Mouse (Mus musculus) MEL (cell line): ENCODE measurements around the gene Hbb-bs. TPM values are rescaled to one million over a fixed set of nuclear protein-coding genes. Genes with fewer than 3 reads are reported as not detected.
"Not testable (repeated sequence)": the region's sequence is repeated elsewhere in the genome, so short reads cannot be mapped to it uniquely, and the experiment has no call there.

Source experiments
- DNase-seq: peaks from one replicate; pipeline ENCODE4 v3.0.0; 2011; ENCODE audit warnings: low read depth, low spot score
- H3K27ac ChIP-seq: 2 replicates; pipeline ENCODE4 v1.5.1; 2012; ENCODE audit warnings: low read depth, mild to moderate bottlenecking, control low read depth, low read length, moderate library complexity; ENCODE audit not compliant: control insufficient read depth
- H3K27me3 ChIP-seq, 2 experiments: fragments of 150-350 bp in 1 of 2; sonication (generic) in 1 of 2; 2 replicates each; pipeline ENCODE4 v1.6.1; 2012; ENCODE audit warnings: low read length in 2 of 2, mild to moderate bottlenecking in 2 of 2, improper control_type of control experiment in 1 of 2, moderate library complexity in 1 of 2; ENCODE audit not compliant: insufficient read depth in 2 of 2, control insufficient read depth in 1 of 2
- H3K36me3 ChIP-seq, 2 experiments: 2 replicates each; pipeline ENCODE4 v1.6.1; 2012 to 2014; ENCODE audit warnings: low read length in 2 of 2, improper control_type of control experiment in 1 of 2, inconsistent platforms in 1 of 2, mild to moderate bottlenecking in 1 of 2; ENCODE audit not compliant: insufficient read depth in 2 of 2, control insufficient read depth in 1 of 2
- H3K4me1 ChIP-seq, 2 experiments: fragments of 150-350 bp in 1 of 2; sonication (generic) in 1 of 2; 2 replicates each; pipeline ENCODE4 v1.6.1; 2012; ENCODE audit warnings: low read length in 2 of 2, improper control_type of control experiment in 1 of 2, mild to moderate bottlenecking in 1 of 2; ENCODE audit not compliant: insufficient read depth in 2 of 2, control insufficient read depth in 1 of 2
- H3K4me3 ChIP-seq, 2 experiments: fragments of 150-350 bp in 1 of 2; sonication (generic) in 1 of 2; 2 replicates each; pipeline ENCODE4 v1.5.1; 2012; ENCODE audit warnings: low read depth in 2 of 2, low read length in 2 of 2, mild to moderate bottlenecking in 2 of 2, moderate library complexity in 2 of 2, control low read depth in 1 of 2, improper control_type of control experiment in 1 of 2; ENCODE audit not compliant: control insufficient read depth in 1 of 2, insufficient read depth in 1 of 2
- H3K79me2 ChIP-seq: 2 replicates; pipeline ENCODE4 v1.6.1; 2012; ENCODE audit warnings: mild to moderate bottlenecking, low read length, moderate library complexity; ENCODE audit not compliant: control insufficient read depth, poor library complexity, insufficient read depth
- H3K9ac ChIP-seq: 2 replicates; pipeline ENCODE4 v1.6.1; 2012; ENCODE audit warnings: low read depth, mild to moderate bottlenecking, control low read depth, low read length, moderate library complexity; ENCODE audit not compliant: control insufficient read depth, poor library complexity, severe bottlenecking
- H3K9me3 ChIP-seq: fragments of 150-350 bp; sonication (generic); replicated peaks from 2 replicates; pipeline ENCODE4 v1.6.1; 2012; ENCODE audit warnings: mild to moderate bottlenecking, low read length, improper control_type of control experiment, moderate library complexity; ENCODE audit not compliant: insufficient read depth
- ELF1 ChIP-seq: IDR thresholded peaks from 2 replicates; pipeline ENCODE4 v1.6.1; 2014; ENCODE audit warnings: low read depth, mild to moderate bottlenecking, inconsistent platforms, low read length, improper control_type of control experiment, moderate library complexity
- EP300 ChIP-seq, 2 experiments: IDR thresholded peaks; 2 replicates each; pipeline ENCODE4 v1.6.1; 2011; ENCODE audit warnings: improper control_type of control experiment in 2 of 2, low read length in 2 of 2, low read depth in 1 of 2, mild to moderate bottlenecking in 1 of 2
- ETS1 ChIP-seq: IDR thresholded peaks from 2 replicates; pipeline ENCODE4 v1.6.1; 2012; ENCODE audit warnings: low read depth, mild to moderate bottlenecking, inconsistent platforms, low read length, improper control_type of control experiment, moderate library complexity
- GATA1 ChIP-seq: IDR thresholded peaks from 2 replicates; pipeline ENCODE4 v1.6.1; 2011; ENCODE audit warnings: low read depth, low read length, improper control_type of control experiment
- JUND ChIP-seq: IDR thresholded peaks from 2 replicates; pipeline ENCODE4 v1.6.1; 2011; ENCODE audit warnings: low read depth, mild to moderate bottlenecking, improper control_type of control experiment, low read length
- KAT2A ChIP-seq: conservative IDR thresholded peaks from 2 replicates; pipeline ENCODE4 v1.6.1; 2012; ENCODE audit warnings: low read depth, low read length, improper control_type of control experiment, inconsistent platforms
- MAX ChIP-seq: IDR thresholded peaks from 2 replicates; pipeline ENCODE4 v1.6.1; 2011; ENCODE audit warnings: low read length, improper control_type of control experiment
- MXI1 ChIP-seq: IDR thresholded peaks from 2 replicates; pipeline ENCODE4 v1.6.1; 2011; ENCODE audit warnings: mild to moderate bottlenecking, low read depth, low read length, improper control_type of control experiment
- MYB ChIP-seq: IDR thresholded peaks from 2 replicates; pipeline ENCODE4 v1.6.1; 2011; ENCODE audit warnings: mild to moderate bottlenecking, low read depth, low read length, improper control_type of control experiment
- MYC ChIP-seq: IDR thresholded peaks from 2 replicates; pipeline ENCODE4 v1.6.1; 2011; ENCODE audit warnings: low read depth, mild to moderate bottlenecking, low read length, improper control_type of control experiment, moderate library complexity
- NELFE ChIP-seq: IDR thresholded peaks from 2 replicates; pipeline ENCODE4 v1.6.1; 2011; ENCODE audit warnings: low read depth, low read length, improper control_type of control experiment
- POLR2A ChIP-seq, 2 experiments: IDR thresholded peaks; 2 replicates each; pipeline ENCODE4 v1.6.1; 2011 to 2012; ENCODE audit warnings: low read length in 2 of 2, mild to moderate bottlenecking in 2 of 2, control low read depth in 1 of 2, improper control_type of control experiment in 1 of 2, low read depth in 1 of 2, moderate library complexity in 1 of 2; ENCODE audit not compliant: control insufficient read depth in 1 of 2, insufficient read depth in 1 of 2, poor library complexity in 1 of 2
- POLR2AphosphoS5 ChIP-seq: IDR thresholded peaks from 2 replicates; pipeline ENCODE4 v1.6.1; 2012; ENCODE audit warnings: low read depth, borderline replicate concordance, mild to moderate bottlenecking, inconsistent platforms, low read length, moderate library complexity, mixed read lengths
- RAD21 ChIP-seq: IDR thresholded peaks from 2 replicates; pipeline ENCODE4 v1.6.1; 2011; ENCODE audit warnings: mild to moderate bottlenecking, low read depth, low read length, improper control_type of control experiment
- RCOR1 ChIP-seq: IDR thresholded peaks from 2 replicates; pipeline ENCODE4 v1.6.1; 2012; ENCODE audit warnings: low read depth, mild to moderate bottlenecking, inconsistent platforms, low read length, improper control_type of control experiment
- SIN3A ChIP-seq: IDR thresholded peaks from 2 replicates; pipeline ENCODE4 v1.6.1; 2012; ENCODE audit warnings: low read length, improper control_type of control experiment, inconsistent platforms
- SMC3 ChIP-seq: IDR thresholded peaks from 2 replicates; pipeline ENCODE4 v1.6.1; 2011; ENCODE audit warnings: low read depth, low read length, improper control_type of control experiment
- TAL1 ChIP-seq: IDR thresholded peaks from 2 replicates; pipeline ENCODE4 v1.6.1; 2012; ENCODE audit warnings: mild to moderate bottlenecking, inconsistent platforms, low read length, moderate library complexity, mixed read lengths
- TBP ChIP-seq: IDR thresholded peaks from 2 replicates; pipeline ENCODE4 v1.8.0; 2011; ENCODE audit warnings: low read depth, low read length, improper control_type of control experiment
- TCF12 ChIP-seq: IDR thresholded peaks from 2 replicates; pipeline ENCODE4 v1.6.1; 2014; ENCODE audit warnings: low read depth, mild to moderate bottlenecking, inconsistent platforms, low read length, improper control_type of control experiment, moderate library complexity
- USF2 ChIP-seq, 2 experiments: IDR thresholded peaks; 2 replicates each; pipeline ENCODE4 v1.6.1; 2011 to 2012; ENCODE audit warnings: improper control_type of control experiment in 2 of 2, low read length in 2 of 2, borderline replicate concordance in 1 of 2, inconsistent platforms in 1 of 2, low read depth in 1 of 2, mild to moderate bottlenecking in 1 of 2; ENCODE audit not compliant: insufficient read depth in 1 of 2
- ZKSCAN1 ChIP-seq: IDR thresholded peaks from 2 replicates; pipeline ENCODE4 v1.6.1; 2012; ENCODE audit warnings: low read depth, mild to moderate bottlenecking, inconsistent platforms, low read length, improper control_type of control experiment, moderate library complexity
- ZMIZ1 ChIP-seq: IDR thresholded peaks from 2 replicates; pipeline ENCODE4 v1.6.1; 2012; ENCODE audit warnings: low read depth, mild to moderate bottlenecking, inconsistent platforms, low read length, improper control_type of control experiment, moderate library complexity
- polyA plus RNA-seq, 2 experiments: library from polyadenylated mRNA; stranded (reverse) in 1 of 2; unstranded in 1 of 2; fragments of >175 nt in 1 of 2; fragments of >200 nt in 1 of 2; gene quantifications; 2 replicates each; pipeline versions ENCODE4 v1.2.1 to v1.2.4; 2012; ENCODE audit warnings: low replicate concordance in 2 of 2, low read depth in 1 of 2; ENCODE audit not compliant: insufficient read length in 2 of 2, insufficient read depth in 1 of 2, missing spikeins in 1 of 2
- total RNA-seq: library from RNA; depleted of rRNA; stranded (reverse); fragments of 300-350 nt; gene quantifications from 2 replicates; pipeline ENCODE4 v1.2.3, GENCODE M21; 2012

Hbb-bs gene
- total and polyA plus RNA-seq, 3 experiments: 79.0 to 208 TPM; not detected in 1

GRCm38 (mm10) chr7:103813766-103814165, 14.1 kb downstream of the Hbb-bs start, which contains the start of gene Hbb-bt:
Hbb-bt (minus strand) TSS chr7:103813996.
- Histone ChIP-seq H3K79me2 (no peaks in the 10 kb centered on the region), H3K4me3 (peak within 1 kb of the TSS; percentile 17 to 42), H3K36me3 (peaks cover 0 to 25% of the 10 kb centered on the region in 2 experiments; a peak in 2 of 4 replicates), H3K27me3 (no peaks in the 10 kb centered on the region), H3K27ac (peak within 1 kb of the TSS; percentile 83), H3K9me3 (no peaks in the 10 kb centered on the region), H3K9ac (peak within 1 kb of the TSS; percentile 41), H3K4me1 (peaks cover 21 to 23% of the 10 kb centered on the region in 2 experiments)
- TF ChIP-seq ZMIZ1: peak; percentile 33; the same call in 1 of the 2 replicates
- no peak for TF ChIP-seq MXI1
- TF ChIP-seq TBP: peak; percentile 90
- TF ChIP-seq NELFE: peak; percentile 32; the same call in 1 of the 2 replicates
- no peak for TF ChIP-seq ETS1
- TF ChIP-seq GATA1: no peak
- TF ChIP-seq USF2 (IDR thresholded peaks at IDR 0.05; ENCODE audit: borderline replicate concordance in 1 of 2, insufficient read depth in 1 of 2, low read depth in 1 of 2, low read length in 2 of 2): no peak
- TF ChIP-seq POLR2AphosphoS5: peak; percentile 74; the same call in 1 of the 2 replicates
- TF ChIP-seq POLR2A (IDR thresholded peaks at IDR 0.05; ENCODE audit: control insufficient read depth in 1 of 2, insufficient read depth in 1 of 2, low read depth in 1 of 2, low read length in 2 of 2, poor library complexity in 1 of 2): peak in 1 of 2 experiments; percentile 60; a peak in 2 of 4 replicates
- peak; percentile 71 for DNase-seq

GRCm38 (mm10) chr7:103813152-103813551, 14.7 kb downstream of the Hbb-bs start:
- H3K79me2 ChIP-seq, DNase-seq, H3K27ac ChIP-seq, H3K4me3 ChIP-seq, H3K9ac ChIP-seq, H3K9me3 ChIP-seq, H3K27me3 ChIP-seq: not testable (repeated sequence)
- peaks cover 23 to 26% of the 10 kb centered on the region in 2 experiments for H3K4me1 ChIP-seq
- H3K36me3 ChIP-seq: peaks cover 0 to 28% of the 10 kb centered on the region in 2 experiments; a peak in 2 of 4 replicates

- Histone ChIP-seq H3K4me3 (peak overlapping the region in 1 of 2 experiments; percentile 36; a peak in 3 of 4 replicates), H3K36me3 (peaks cover 0 to 29% of the 10 kb centered on the region in 2 experiments; a peak in 2 of 4 replicates), H3K27me3 (no peaks in the 10 kb centered on the region), H3K27ac (peak overlapping the region; percentile 92), H3K79me2 (no peaks in the 10 kb centered on the region), H3K4me1 (peaks cover 23 to 26% of the 10 kb centered on the region in 2 experiments), H3K9me3 (no peaks in the 10 kb centered on the region), H3K9ac (peak overlapping the region; percentile 65)
- TF ChIP-seq RAD21: no peak
- TF ChIP-seq ELF1: peak; percentile 45; the same call in 1 of the 2 replicates
- peak; percentile 86 for TF ChIP-seq TAL1
- TF ChIP-seq RCOR1: peak; percentile 70
- peak; percentile 54; the same call in 1 of the 2 replicates for TF ChIP-seq JUND
- TF ChIP-seq ETS1: peak; percentile 87
- peak; percentile 91 for TF ChIP-seq TCF12
- TF ChIP-seq MYB: peak; percentile 48; the same call in 1 of the 2 replicates
- 0 out of 2 replicates have a peak, but pooled peaks have one; percentile 48 for TF ChIP-seq MYC
- no peak for TF ChIP-seq MAX
- no peak for TF ChIP-seq KAT2A
- peak; percentile 93 for TF ChIP-seq GATA1
- TF ChIP-seq ZKSCAN1: no peak
- peak; percentile 70 for TF ChIP-seq SIN3A
- no peak for TF ChIP-seq SMC3
- TF ChIP-seq EP300 (IDR thresholded peaks at IDR 0.05; ENCODE audit: low read depth in 1 of 2, low read length in 2 of 2): peak; percentile 94 to 95
- peak; percentile 80 for DNase-seq
Observed at GRCm38 (mm10) chr7:103812174-103812573, 15.7 kb downstream of the Hbb-bs start.
